Mouse (Mus musculus): ENCODE data around the gene Gm20835.
"Not testable (repeated sequence)": the region's sequence is repeated elsewhere in the genome, so short reads cannot be mapped to it uniquely, and the experiment has no call there.

Gm20835 gene

GRCm38 (mm10) chrY:36735190-36735589 lies at the start of gene Gm20835:
Gene Gm20835 (minus strand): TSS chrY:36735290.
- DNase-seq (ENCODE audit: low read depth, low spot score): not testable (repeated sequence)

Data from ZHBTc4 (cell line).